Mouse (Mus musculus): Measurements from ENCODE around the gene Siglecf.

DNA sequence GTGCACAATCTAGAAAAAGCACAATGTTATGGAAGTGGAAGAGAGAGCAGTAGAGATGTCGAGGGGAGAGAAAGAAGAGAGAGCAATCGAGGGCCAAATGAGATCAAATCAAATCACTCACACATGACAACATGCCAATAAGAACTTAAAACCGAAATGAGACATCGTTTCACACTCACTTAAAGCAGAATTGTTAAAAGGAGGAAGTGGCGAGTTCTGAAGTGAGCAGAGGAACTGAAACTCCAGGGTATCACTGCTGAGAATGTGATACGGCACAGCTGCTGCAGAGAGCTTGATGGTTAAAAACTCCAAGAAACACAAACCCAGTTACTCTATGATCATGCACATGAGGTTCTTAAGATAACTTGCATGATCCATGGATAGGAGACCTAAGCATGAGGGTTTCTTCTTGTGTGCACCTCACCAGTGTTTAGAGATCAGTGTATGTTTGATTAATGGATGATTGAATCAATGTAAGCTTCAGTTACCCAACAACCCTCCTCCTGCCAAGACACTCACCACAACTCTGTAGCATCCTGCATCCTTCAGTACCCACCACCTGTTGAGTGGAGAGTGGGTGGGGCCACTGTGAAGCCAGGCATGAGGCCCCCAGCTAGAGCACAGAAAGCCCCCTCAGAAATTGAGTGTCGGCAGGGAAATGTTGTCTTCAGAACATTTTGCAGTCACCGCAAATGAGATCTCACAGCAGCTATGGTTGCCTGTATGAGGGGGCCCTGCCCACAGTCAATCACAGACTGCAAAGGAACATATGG lies 41.4 kb downstream of the Siglecf start:
- TF ChIP-seq CTCF (IDR thresholded peaks at IDR 0.05), result no peak
- TF ChIP-seq POLR2A (IDR thresholded peaks at IDR 0.05; ENCODE audit: insufficient read depth, low read depth, low read length), result no peak
- TF ChIP-seq EP300 (IDR thresholded peaks at IDR 0.05; ENCODE audit: insufficient read depth, low read depth, low read length), result no peak
